Mouse (Mus musculus) layer of hippocampus, adult 9-11 months (tissue): ENCODE results near the gene Adamts8.

Experiments
- DNase-seq: peaks from one replicate; pipeline ENCODE4 v3.0.0; 2022

Adamts8 gene

GRCm38 (mm10) chr9:30993106-30993505, 50.7 kb downstream of the Adamts8 start:
- DNase-seq = no peak

- DNase-seq = no peak
Measured at GRCm38 (mm10) chr9:30996590-30997562, 54.5 kb downstream of the Adamts8 start.

GRCm38 (mm10) chr9:31000641-31001040, 58.3 kb downstream of the Adamts8 start:
- DNase-seq = no peak

- no peak for DNase-seq
Measured at GRCm38 (mm10) chr9:31002528-31002927, 60.2 kb downstream of the Adamts8 start.

GRCm38 (mm10) chr9:31009334-31009733, 67.0 kb downstream of the Adamts8 start:
- no peak for DNase-seq

- no peak for DNase-seq
Measured at GRCm38 (mm10) chr9:31010040-31010439, 67.7 kb downstream of the Adamts8 start.

- peak; percentile 26 for DNase-seq
Measured at GRCm38 (mm10) chr9:31010749-31011148, 68.4 kb downstream of the Adamts8 start.

- no peak for DNase-seq
Measured at GRCm38 (mm10) chr9:31011533-31011932, 69.2 kb downstream of the Adamts8 start.

GRCm38 (mm10) chr9:31012674-31013073, 70.3 kb downstream of the Adamts8 start:
- no peak for DNase-seq

GRCm38 (mm10) chr9:31013415-31013814, 71.1 kb downstream of the Adamts8 start:
- DNase-seq = no peak
